19 mouse cellular contexts compared by ENCODE assay signal in the genomic region with DNA sequence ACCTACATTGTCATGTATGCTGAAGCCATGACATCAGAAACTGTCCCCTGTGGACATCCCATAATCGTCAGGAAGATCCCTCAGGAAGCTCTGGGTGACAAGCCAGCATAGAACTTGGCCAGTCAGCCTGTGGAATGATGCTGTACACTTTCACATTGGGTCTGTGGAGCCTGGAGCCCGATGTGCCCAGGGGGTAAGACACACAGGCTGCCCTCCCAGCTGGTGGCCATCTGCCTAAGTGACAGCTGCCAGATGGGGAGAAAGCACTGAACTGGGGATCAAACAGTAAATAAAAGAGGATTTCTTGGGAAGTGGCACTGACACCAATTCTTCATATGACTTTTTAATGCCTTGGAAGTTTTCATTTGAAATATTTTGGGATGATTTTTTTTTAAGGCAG.
DNase-seq lines count a peak whose midpoint lies in the region; ATAC-seq and TF ChIP-seq lines count a peak whose summit lies in the region.
"Had no signal": no experiment of that assay in that cellular context is flagged by ENCODE, and none has a peak within 500 bp of the region (broad histone marks: within the 10 kb centered on the region; RNA-seq: fewer than 3 reads in every experiment).

No protein-coding gene starts in this region.

- H3K4me2 ChIP-seq in hindbrain, postnatal 0 days (ENCODE audit: low read depth, low read length) = no peak overlapping the region
- H3K4me2 ChIP-seq in hindbrain, embryonic 12.5 days (replicated peaks) = no peak overlapping the region
- H3K4me2 ChIP-seq in kidney, embryonic 16.5 days (replicated peaks; ENCODE audit: low read depth, low read length) = no peak overlapping the region
- H3K4me2 ChIP-seq: hindbrain, embryonic 15.5 days; limb, embryonic 15.5 days; neural tube, embryonic 12.5 days had no signal

- ATAC-seq in cerebellum, adult (ENCODE audit: insufficient number of reproducible peaks, low FRiP score, low TSS enrichment) = no peak
- ATAC-seq in hindbrain, postnatal 0 days = no peak
- no peak for ATAC-seq in hindbrain, embryonic 12.5 days (ENCODE audit: low FRiP score)
- ATAC-seq in kidney, embryonic 16.5 days (ENCODE audit: low FRiP score, low TSS enrichment) = no peak

- TF ChIP-seq CTCF in hindbrain, postnatal 0 days (IDR thresholded peaks at IDR 0.05; ENCODE audit: low read depth) = no peak

- H3K27me3 ChIP-seq in hindbrain, postnatal 0 days (ENCODE audit: insufficient read depth, low read length) = no peaks in the 10 kb centered on the region
- no peaks in the 10 kb centered on the region for H3K27me3 ChIP-seq in hindbrain, embryonic 12.5 days
- H3K27me3 ChIP-seq in embryonic facial prominence, embryonic 10.5 days (replicated peaks; ENCODE audit: low read depth, poor library complexity, severe bottlenecking) = no peaks in the 10 kb centered on the region
- H3K27me3 ChIP-seq in kidney, embryonic 16.5 days (ENCODE audit: insufficient read depth, low read length) = no peaks in the 10 kb centered on the region; the same call in 1 of the 2 replicates
- H3K27me3 ChIP-seq: hindbrain, embryonic 15.5 days; limb, embryonic 15.5 days; megakaryocyte, embryonic 14.5 days; neural tube, embryonic 12.5 days had no signal

- H3K4me3 ChIP-seq in hindbrain, postnatal 0 days (ENCODE audit: low read length) = no peak overlapping the region
- H3K4me3 ChIP-seq in hindbrain, embryonic 12.5 days = no peak overlapping the region
- H3K4me3 ChIP-seq in embryonic facial prominence, embryonic 10.5 days = no peak overlapping the region
- no peak overlapping the region for H3K4me3 ChIP-seq in kidney, embryonic 16.5 days (ENCODE audit: low read length)
- H3K4me3 ChIP-seq: hindbrain, embryonic 15.5 days; limb, embryonic 15.5 days; megakaryocyte, embryonic 14.5 days; neural tube, embryonic 12.5 days had no signal

- H3K27ac ChIP-seq in hindbrain, postnatal 0 days = no peak overlapping the region
- H3K27ac ChIP-seq in hindbrain, embryonic 12.5 days = no peak overlapping the region
- H3K27ac ChIP-seq in embryonic facial prominence, embryonic 10.5 days (replicated peaks) = no peak overlapping the region
- no peak overlapping the region for H3K27ac ChIP-seq in kidney, embryonic 16.5 days (ENCODE audit: low read length)
- H3K27ac ChIP-seq: hindbrain, embryonic 15.5 days; limb, embryonic 15.5 days; neural tube, embryonic 12.5 days; stomach, postnatal 0 days had no signal

- H3K36me3 ChIP-seq in hindbrain, postnatal 0 days (ENCODE audit: insufficient read depth, low read length) = no peaks in the 10 kb centered on the region
- no peaks in the 10 kb centered on the region for H3K36me3 ChIP-seq in hindbrain, embryonic 12.5 days
- no peaks in the 10 kb centered on the region for H3K36me3 ChIP-seq in embryonic facial prominence, embryonic 10.5 days (replicated peaks)
- H3K36me3 ChIP-seq in kidney, embryonic 16.5 days (ENCODE audit: insufficient read depth, low read length) = no peaks in the 10 kb centered on the region
- H3K36me3 ChIP-seq: hindbrain, embryonic 15.5 days; limb, embryonic 15.5 days; neural tube, embryonic 12.5 days had no signal

- H3K9ac ChIP-seq in hindbrain, postnatal 0 days (replicated peaks; ENCODE audit: low read length) = no peak overlapping the region
- no peak overlapping the region for H3K9ac ChIP-seq in hindbrain, embryonic 12.5 days
- H3K9ac ChIP-seq in kidney, embryonic 16.5 days (replicated peaks; ENCODE audit: low read length) = no peak overlapping the region
- H3K9ac ChIP-seq: hindbrain, embryonic 15.5 days; limb, embryonic 15.5 days; neural tube, embryonic 12.5 days had no signal

- H3K9me3 ChIP-seq in hindbrain, postnatal 0 days (ENCODE audit: low read length) = no peaks in the 10 kb centered on the region
- H3K9me3 ChIP-seq in hindbrain, embryonic 12.5 days (replicated peaks) = no peaks in the 10 kb centered on the region
- no peaks in the 10 kb centered on the region for H3K9me3 ChIP-seq in embryonic facial prominence, embryonic 10.5 days
- H3K9me3 ChIP-seq in kidney, embryonic 16.5 days (ENCODE audit: low read length) = no peaks in the 10 kb centered on the region
- H3K9me3 ChIP-seq: hindbrain, embryonic 15.5 days; limb, embryonic 15.5 days; neural tube, embryonic 12.5 days had no signal

- H3K4me1 ChIP-seq in hindbrain, postnatal 0 days (ENCODE audit: insufficient read depth, low read length) = no peaks in the 10 kb centered on the region
- peaks cover 4% of the 10 kb centered on the region for H3K4me1 ChIP-seq in hindbrain, embryonic 12.5 days
- peaks cover 4% of the 10 kb centered on the region; the same call in 1 of the 2 replicates for H3K4me1 ChIP-seq in embryonic facial prominence, embryonic 10.5 days
- H3K4me1 ChIP-seq in kidney, embryonic 16.5 days (ENCODE audit: insufficient read depth, low read length) = no peaks in the 10 kb centered on the region
- H3K4me1 ChIP-seq: hindbrain, embryonic 15.5 days; limb, embryonic 15.5 days; megakaryocyte, embryonic 14.5 days; neural tube, embryonic 12.5 days had no signal

- peak; percentile 51 to 73 for DNase-seq in cerebellum, postnatal 10 days
- DNase-seq in hindbrain, postnatal 0 days (ENCODE audit: low spot score) = peak; percentile 44
- DNase-seq in brain, adult 2 months (ENCODE audit: low read depth, low spot score) = peak; percentile 6
- DNase-seq in embryonic facial prominence, embryonic 10.5 days (ENCODE audit: low spot score) = peak; percentile 28
- DNase-seq in adrenal gland, postnatal 4 days (ENCODE audit: low spot score in 2 of 2) = no peak
- DNase-seq: adrenal gland, postnatal 10 days; gastrocnemius, postnatal 14 days; kidney, adult 11 months; kidney, postnatal 10 days; lung, postnatal 14 days; right cerebral cortex, postnatal 25 days had no signal

- 24% methylated on average over 2 of the region's 2 CpGs for WGBS in hindbrain, postnatal 0 days
- 32% methylated on average over 2 of the region's 2 CpGs for WGBS in hindbrain, embryonic 12.5 days
- 36% methylated on average over 2 of the region's 2 CpGs for WGBS in embryonic facial prominence, embryonic 10.5 days
- 51% methylated on average over 2 of the region's 2 CpGs for WGBS in kidney, embryonic 16.5 days

Comparison
In these comparisons a context has a peak if more than half of its experiments do, and no peak if none do; other contexts are left out.
1. DNase-seq: peak in cerebellum, postnatal 10 days (2 of 2), hindbrain, postnatal 0 days (single experiment), brain, adult 2 months (single experiment) and embryonic facial prominence, embryonic 10.5 days (single experiment); none in adrenal gland, postnatal 4 days (0 of 2).